Mouse (Mus musculus) forebrain, embryonic 13.5 days (tissue): ENCODE results near the gene Ttll5. TPM values are rescaled to one million over a fixed set of nuclear protein-coding genes. Genes with fewer than 3 reads are reported as not detected.

Experiments
- ATAC-seq: fragments of 200-750 bp; cut with Nextera tagmentation; 2 replicates; pipeline ENCODE4 v1.8.0; 2017
- H3K27ac ChIP-seq: fragments of 300-500 bp; sonication (generic); 2 replicates; pipeline ENCODE4 v1.5.1; 2015; ENCODE audit warnings: inconsistent platforms, mild to moderate bottlenecking, moderate library complexity
- H3K27me3 ChIP-seq: fragments of 300-500 bp; sonication (generic); 2 replicates; pipeline ENCODE4 v1.6.1; 2015; ENCODE audit warnings: mild to moderate bottlenecking, inconsistent platforms
- H3K36me3 ChIP-seq: fragments of 300-500 bp; sonication (generic); 2 replicates; pipeline ENCODE4 v1.6.1; 2015; ENCODE audit warnings: mild to moderate bottlenecking, inconsistent platforms; ENCODE audit not compliant: poor library complexity, severe bottlenecking
- H3K4me1 ChIP-seq: fragments of 300-500 bp; sonication (generic); 2 replicates; pipeline ENCODE4 v1.6.1; 2015; ENCODE audit warnings: inconsistent platforms
- H3K4me2 ChIP-seq: fragments of 300-500 bp; sonication (generic); 2 replicates; pipeline ENCODE4 v1.6.1; 2015; ENCODE audit warnings: inconsistent platforms, mild to moderate bottlenecking, moderate library complexity
- H3K4me3 ChIP-seq: fragments of 300-500 bp; sonication (generic); 2 replicates; pipeline ENCODE4 v1.5.1; 2015; ENCODE audit warnings: mild to moderate bottlenecking, inconsistent platforms
- H3K9ac ChIP-seq: fragments of 300-500 bp; sonication (generic); 2 replicates; pipeline ENCODE4 v1.6.1; 2015; ENCODE audit warnings: mild to moderate bottlenecking, inconsistent platforms
- H3K9me3 ChIP-seq: fragments of 300-500 bp; sonication (generic); replicated peaks from 2 replicates; pipeline ENCODE4 v1.6.1; 2016; ENCODE audit warnings: inconsistent platforms
- WGBS: fragments of 180-500 bp; shearing (Covaris S2); methylation state at CpG from one replicate; pipeline ENCODE4 v1.1.7; 2015; 5-methylcytosine and 5-hydroxymethylcytosine counted together
- polyA plus RNA-seq: library from polyadenylated mRNA; unstranded; fragments of >200 nt; fragmentation: Nextera tagmentation; extraction: Ambion mirVana; gene quantifications from 2 replicates; pipeline ENCODE4 v1.2.1, GENCODE M21; 2015

The Ttll5 gene
- polyA plus RNA-seq, 1 experiment from 2014 or later: 15.2 TPM

GRCm38 (mm10) chr12:85811676-85812075 is 12.8 kb upstream of the Ttll5 start:
- no peak overlapping the region for H3K4me3 ChIP-seq
- peaks cover 59% of the 10 kb centered on the region for H3K36me3 ChIP-seq
- H3K9ac ChIP-seq: no peak overlapping the region
- no peak overlapping the region for H3K27ac ChIP-seq
- ATAC-seq: no peak
- WGBS: 90% methylated on average over 4 of the region's 4 CpGs
- H3K9me3 ChIP-seq: no peaks in the 10 kb centered on the region
- H3K4me2 ChIP-seq: no peak overlapping the region
- no peaks in the 10 kb centered on the region for H3K4me1 ChIP-seq
- no peaks in the 10 kb centered on the region for H3K27me3 ChIP-seq

GRCm38 (mm10) chr12:85813599-85813998 is 10.9 kb upstream of the Ttll5 start:
- 78% methylated on average over 2 of the region's 2 CpGs for WGBS
- H3K27ac ChIP-seq: no peak overlapping the region
- no peak overlapping the region for H3K9ac ChIP-seq
- H3K27me3 ChIP-seq: no peaks in the 10 kb centered on the region
- no peak overlapping the region for H3K4me2 ChIP-seq
- no peak for ATAC-seq
- H3K9me3 ChIP-seq: no peaks in the 10 kb centered on the region
- H3K4me1 ChIP-seq: no peaks in the 10 kb centered on the region
- H3K36me3 ChIP-seq: peaks cover 68% of the 10 kb centered on the region
- no peak overlapping the region for H3K4me3 ChIP-seq

GRCm38 (mm10) chr12:85822051-85822450 is 2.4 kb upstream of the Ttll5 start:
- ATAC-seq: no peak
- H3K4me3 ChIP-seq: no peak overlapping the region
- no peaks in the 10 kb centered on the region for H3K27me3 ChIP-seq
- H3K36me3 ChIP-seq: peaks cover 33% of the 10 kb centered on the region
- peaks cover 30% of the 10 kb centered on the region for H3K4me1 ChIP-seq
- H3K27ac ChIP-seq: no peak overlapping the region
- 80% methylated on average over 9 of the region's 9 CpGs for WGBS
- H3K4me2 ChIP-seq: no peak overlapping the region
- no peaks in the 10 kb centered on the region for H3K9me3 ChIP-seq
- no peak overlapping the region for H3K9ac ChIP-seq

GRCm38 (mm10) chr12:85825361-85825760 is 902 bp downstream of the Ttll5 start:
- peak overlapping the region; percentile 88 for H3K9ac ChIP-seq
- peak overlapping the region; percentile 86 for H3K4me3 ChIP-seq
- peak overlapping the region; percentile 93 for H3K27ac ChIP-seq
- 9% methylated on average over 8 of the region's 8 CpGs for WGBS
- no peaks in the 10 kb centered on the region for H3K27me3 ChIP-seq
- peaks cover 24% of the 10 kb centered on the region; the same call in 1 of the 2 replicates for H3K36me3 ChIP-seq
- peak overlapping the region; percentile 86 for H3K4me2 ChIP-seq
- peaks cover 30% of the 10 kb centered on the region for H3K4me1 ChIP-seq
- ATAC-seq: no peak
- H3K9me3 ChIP-seq: no peaks in the 10 kb centered on the region

GRCm38 (mm10) chr12:85825822-85826221 is 1.4 kb downstream of the Ttll5 start:
- WGBS: 75% methylated on average over 2 of the region's 2 CpGs
- Histone ChIP-seq H3K36me3 (peaks cover 23% of the 10 kb centered on the region; the same call in 1 of the 2 replicates), H3K4me3 (peak overlapping the region; percentile 86; the same call in 1 of the 2 replicates), H3K27me3 (no peaks in the 10 kb centered on the region), H3K4me2 (peak overlapping the region; percentile 86), H3K4me1 (peaks cover 30% of the 10 kb centered on the region), H3K9ac (no peak overlapping the region), H3K27ac (no peak overlapping the region), H3K9me3 (no peaks in the 10 kb centered on the region)
- no peak for ATAC-seq

- Histone ChIP-seq H3K27me3 (no peaks in the 10 kb centered on the region), H3K9ac (no peak overlapping the region), H3K36me3 (peaks cover 33% of the 10 kb centered on the region), H3K4me1 (peaks cover 15% of the 10 kb centered on the region), H3K9me3 (no peaks in the 10 kb centered on the region), H3K4me2 (no peak overlapping the region), H3K27ac (no peak overlapping the region), H3K4me3 (no peak overlapping the region)
- ATAC-seq: no peak
- 94% methylated on average over 3 of the region's 3 CpGs for WGBS
Measured at GRCm38 (mm10) chr12:85828856-85829255, 4.4 kb downstream of the Ttll5 start.

GRCm38 (mm10) chr12:85829866-85830265 is 5.4 kb downstream of the Ttll5 start:
- no peaks in the 10 kb centered on the region for H3K9me3 ChIP-seq
- no peak for ATAC-seq
- H3K9ac ChIP-seq: no peak overlapping the region
- no peaks in the 10 kb centered on the region for H3K27me3 ChIP-seq
- H3K4me3 ChIP-seq: no peak overlapping the region
- H3K4me2 ChIP-seq: no peak overlapping the region
- H3K36me3 ChIP-seq: peaks cover 37% of the 10 kb centered on the region
- peaks cover 13% of the 10 kb centered on the region; the same call in 1 of the 2 replicates for H3K4me1 ChIP-seq
- H3K27ac ChIP-seq: no peak overlapping the region
- 95% methylated on average over 3 of the region's 3 CpGs for WGBS

GRCm38 (mm10) chr12:85830691-85831090 is 6.2 kb downstream of the Ttll5 start:
- Histone ChIP-seq H3K27ac (no peak overlapping the region), H3K27me3 (no peaks in the 10 kb centered on the region), H3K9ac (no peak overlapping the region), H3K9me3 (no peaks in the 10 kb centered on the region), H3K4me2 (no peak overlapping the region), H3K4me3 (no peak overlapping the region), H3K36me3 (peaks cover 37% of the 10 kb centered on the region), H3K4me1 (peaks cover 8% of the 10 kb centered on the region; the same call in 1 of the 2 replicates)
- ATAC-seq: no peak
- WGBS: 83% methylated on average over 3 of the region's 3 CpGs

- Histone ChIP-seq H3K9ac (no peak overlapping the region), H3K4me1 (no peaks in the 10 kb centered on the region), H3K27me3 (no peaks in the 10 kb centered on the region), H3K27ac (no peak overlapping the region), H3K4me3 (no peak overlapping the region), H3K4me2 (no peak overlapping the region), H3K36me3 (peaks cover 24% of the 10 kb centered on the region), H3K9me3 (no peaks in the 10 kb centered on the region)
- ATAC-seq: no peak
- WGBS: 91% methylated on average over 2 of the region's 2 CpGs
Measured at GRCm38 (mm10) chr12:85834543-85834942, 10.1 kb downstream of the Ttll5 start.

- no peaks in the 10 kb centered on the region for H3K27me3 ChIP-seq
- WGBS: 88% methylated on average over 2 of the region's 2 CpGs
- H3K4me3 ChIP-seq: no peak overlapping the region
- H3K27ac ChIP-seq: no peak overlapping the region
- no peak overlapping the region for H3K4me2 ChIP-seq
- no peaks in the 10 kb centered on the region for H3K4me1 ChIP-seq
- ATAC-seq: no peak
- peaks cover 9% of the 10 kb centered on the region; the same call in 1 of the 2 replicates for H3K36me3 ChIP-seq
- H3K9me3 ChIP-seq: no peaks in the 10 kb centered on the region
- H3K9ac ChIP-seq: no peak overlapping the region
Measured at GRCm38 (mm10) chr12:85837765-85838164, 13.3 kb downstream of the Ttll5 start.

- H3K4me2 ChIP-seq: no peak overlapping the region
- WGBS: 95% methylated on average over 12 of the region's 12 CpGs
- no peak for ATAC-seq
- no peak overlapping the region for H3K9ac ChIP-seq
- H3K4me1 ChIP-seq: no peaks in the 10 kb centered on the region
- no peaks in the 10 kb centered on the region for H3K9me3 ChIP-seq
- no peak overlapping the region for H3K27ac ChIP-seq
- H3K36me3 ChIP-seq: peaks cover 12% of the 10 kb centered on the region
- H3K27me3 ChIP-seq: no peaks in the 10 kb centered on the region
- H3K4me3 ChIP-seq: no peak overlapping the region
Measured at GRCm38 (mm10) chr12:85839371-85840000, 15.0 kb downstream of the Ttll5 start.

GRCm38 (mm10) chr12:85848164-85848958 is 23.9 kb downstream of the Ttll5 start:
- 85% methylated on average over 7 of the region's 7 CpGs for WGBS
- Histone ChIP-seq H3K36me3 (peaks cover 34% of the 10 kb centered on the region), H3K4me1 (no peaks in the 10 kb centered on the region), H3K27me3 (no peaks in the 10 kb centered on the region), H3K9ac (no peak overlapping the region), H3K4me2 (no peak overlapping the region), H3K4me3 (no peak overlapping the region), H3K9me3 (no peaks in the 10 kb centered on the region), H3K27ac (no peak overlapping the region)
- ATAC-seq: no peak
